Mouse (Mus musculus) cerebellum, postnatal 4 days (tissue): ENCODE data around the gene Gm11564.
"Not testable (repeated sequence)": the region's sequence is repeated elsewhere in the genome, so short reads cannot be mapped to it uniquely, and the experiment has no call there.

Experiments
- DNase-seq, 2 experiments: peaks; one replicate each; pipeline ENCODE4 v3.0.0; 2022; ENCODE audit warnings: low spot score in 2 of 2, mixed read lengths in 1 of 2

Gm11564 gene

DNA sequence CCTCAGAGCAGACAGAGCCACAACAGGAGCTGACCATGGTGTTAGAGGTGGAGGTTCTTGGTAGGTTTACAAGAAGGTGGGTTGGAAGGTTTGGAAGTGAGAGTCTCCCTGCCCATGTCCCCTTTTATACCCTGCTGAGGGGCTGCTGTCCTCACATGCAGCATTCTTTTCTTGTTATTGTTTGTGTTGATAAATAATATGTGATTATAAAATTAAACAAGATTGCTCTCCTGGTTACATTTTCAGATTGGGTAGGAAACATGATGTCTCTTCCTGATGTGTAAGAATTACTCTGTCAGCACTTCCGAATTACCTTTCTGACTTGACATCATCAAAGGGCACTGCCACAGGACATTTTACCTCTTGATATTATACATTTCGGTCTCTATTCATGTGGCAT lies at the start of gene Gm11564:
Gm11564 (minus strand) TSS at position 101 of the 400 bp plus-strand sequence.
- not testable (repeated sequence) for DNase-seq

- DNase-seq = not testable (repeated sequence)
Measured at GRCm38 (mm10) chr11:99864176-99864575, 48.7 kb upstream of the Gm11564 start, which contains the start of gene Gm11559. Gm11559 (plus strand) TSS chr11:99864476.

DNA sequence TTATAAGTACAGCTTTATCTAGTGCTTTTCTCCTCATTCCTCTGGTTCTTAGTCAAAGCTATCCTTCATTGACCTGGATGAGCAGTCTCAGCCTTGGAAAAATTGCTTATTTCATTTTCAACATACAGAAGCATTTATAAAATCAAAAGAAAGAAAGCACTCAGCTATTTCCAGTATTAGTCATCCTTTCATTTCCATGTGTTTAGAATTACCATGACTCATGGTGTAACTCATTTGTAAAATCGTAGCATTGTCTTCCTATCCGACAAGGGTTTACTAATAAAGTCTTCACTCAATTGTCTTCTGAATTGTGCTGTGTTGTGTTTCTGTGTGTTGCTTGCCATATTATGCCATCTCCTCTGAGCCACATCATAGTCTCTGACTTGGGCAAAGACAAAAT lies 43.3 kb upstream of the Gm11564 start:
- DNase-seq = no peak

DNA sequence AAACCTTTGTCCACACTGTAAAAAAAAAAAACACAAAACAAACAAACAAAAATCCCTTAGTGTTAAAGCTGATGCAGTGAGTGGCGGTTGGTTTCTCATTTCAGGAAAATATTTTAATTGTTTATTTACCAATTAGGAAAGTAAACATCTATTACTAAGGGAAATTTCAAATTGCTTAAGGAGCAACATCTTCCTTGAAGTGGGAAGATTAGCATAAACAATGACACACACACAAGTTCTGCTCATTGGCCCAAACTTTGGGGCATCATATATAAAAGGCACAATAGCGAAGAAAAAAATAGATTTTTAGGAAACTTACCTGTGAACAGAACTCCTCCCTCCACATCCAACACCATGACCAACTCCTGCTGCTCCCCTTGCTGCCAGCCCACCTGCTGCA lies 42.2 kb upstream of the Gm11564 start, which contains the start of gene Gm11568:
Gm11568 (plus strand) TSS at position 301 of the 400 bp plus-strand sequence.
- DNase-seq = no peak

DNA sequence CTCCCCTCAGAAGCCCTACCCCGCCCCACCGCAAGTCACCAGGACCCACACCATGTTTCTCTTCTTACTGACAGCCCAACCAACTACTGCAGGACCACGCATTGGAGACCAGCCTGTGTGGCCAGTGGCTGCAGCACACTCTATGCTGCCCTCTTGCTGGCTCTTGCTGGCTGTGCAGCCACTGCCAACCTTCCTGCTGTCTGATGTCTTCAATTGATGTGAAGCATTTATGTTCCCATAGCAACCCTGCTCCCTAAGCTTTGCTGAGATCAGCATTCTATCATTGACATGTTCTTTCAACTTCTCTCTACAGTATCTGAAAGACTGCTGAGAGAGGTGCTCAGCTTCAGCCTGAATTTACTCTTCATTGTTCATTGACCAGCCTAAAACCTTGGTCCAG lies 38.7 kb upstream of the Gm11564 start:
- peak in 1 of 2 experiments; percentile 13 for DNase-seq

GRCm38 (mm10) chr11:99851508-99851907 lies 36.0 kb upstream of the Gm11564 start, which contains the start of gene Krtap4-16:
Krtap4-16 (minus strand) TSS chr11:99851608.
- no peak for DNase-seq

DNA sequence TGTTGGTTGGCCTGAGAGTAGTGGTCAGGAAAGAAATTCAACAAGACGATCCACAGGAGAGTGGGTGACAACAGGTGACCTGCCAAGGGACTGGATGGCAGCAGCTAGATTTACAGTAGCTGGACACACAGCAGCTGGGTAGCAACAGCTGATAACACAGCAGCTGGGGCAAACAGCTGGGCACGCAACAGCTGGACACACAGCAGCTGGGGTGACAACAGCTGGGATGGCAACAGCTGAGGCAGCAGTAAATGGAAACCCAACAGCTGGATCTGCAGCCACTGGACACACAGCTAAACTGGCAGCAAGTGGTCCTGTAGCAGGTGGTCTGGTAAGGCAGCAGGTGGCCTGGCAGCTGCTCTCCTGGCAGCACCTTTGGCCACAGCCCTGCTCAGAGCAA lies 31.3 kb upstream of the Gm11564 start:
- DNase-seq = no peak

- no peak for DNase-seq
Measured at GRCm38 (mm10) chr11:99842185-99842584, 26.7 kb upstream of the Gm11564 start.

- DNase-seq = no peak
Measured at GRCm38 (mm10) chr11:99837966-99838365, 22.5 kb upstream of the Gm11564 start, which contains the start of gene 2300003K06Rik. 2300003K06Rik (minus strand) TSS chr11:99838066.

DNA sequence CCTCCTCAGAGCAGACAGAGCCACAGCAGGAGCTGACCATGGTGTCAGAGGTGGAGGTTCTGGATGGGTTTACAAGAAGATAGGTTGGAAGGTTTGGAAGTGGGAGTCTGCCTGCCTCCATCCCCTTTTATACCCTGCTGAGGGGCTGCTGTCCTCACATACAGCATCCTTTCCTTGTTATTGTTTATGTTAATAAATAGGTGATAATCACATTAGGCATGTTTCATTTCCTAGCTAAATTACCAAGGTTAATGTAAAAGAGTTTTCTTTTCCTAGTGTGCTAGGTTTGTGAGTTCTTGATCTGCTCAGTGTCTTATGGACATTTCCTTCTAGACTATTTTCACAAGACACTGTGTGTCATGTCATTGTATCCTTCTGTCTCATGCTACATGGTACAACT lies 5.7 kb downstream of the Gm11564 start, which contains the start of gene Krtap4-13:
Krtap4-13 (minus strand) TSS at position 101 of the 400 bp plus-strand sequence.
- not testable (repeated sequence) for DNase-seq

GRCm38 (mm10) chr11:99804346-99804745 lies 11.1 kb downstream of the Gm11564 start, which contains the start of gene Gm11554:
Gm11554 (minus strand) TSS chr11:99804446.
- DNase-seq = not testable (repeated sequence)

- not testable (repeated sequence) for DNase-seq
Measured at GRCm38 (mm10) chr11:99798832-99799231, 16.6 kb downstream of the Gm11564 start, which contains the start of gene Gm11569. Gm11569 (minus strand) TSS chr11:99798932.

DNA sequence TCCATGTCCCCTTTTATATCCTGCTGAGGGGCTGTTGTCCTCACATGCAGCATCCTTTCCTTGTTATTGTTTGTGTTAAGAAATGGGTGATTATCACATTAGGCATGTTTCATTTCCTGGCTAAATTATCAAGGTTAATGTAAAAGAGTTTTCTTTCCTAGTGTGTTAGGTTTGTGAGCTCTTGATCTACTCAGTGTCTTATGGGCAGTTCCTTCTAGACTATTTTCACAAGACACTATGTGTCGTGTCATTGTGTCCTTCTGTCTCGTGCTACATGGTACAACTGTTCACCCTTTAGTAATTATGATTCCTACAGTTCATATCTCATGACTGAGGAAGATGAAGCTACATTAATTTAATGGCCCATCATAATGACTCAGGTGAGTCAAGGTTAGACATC lies 22.1 kb downstream of the Gm11564 start, which contains the start of gene Gm11596:
Gm11596 (minus strand) TSS at position 101 of the 400 bp plus-strand sequence.
- DNase-seq = no peak

DNA sequence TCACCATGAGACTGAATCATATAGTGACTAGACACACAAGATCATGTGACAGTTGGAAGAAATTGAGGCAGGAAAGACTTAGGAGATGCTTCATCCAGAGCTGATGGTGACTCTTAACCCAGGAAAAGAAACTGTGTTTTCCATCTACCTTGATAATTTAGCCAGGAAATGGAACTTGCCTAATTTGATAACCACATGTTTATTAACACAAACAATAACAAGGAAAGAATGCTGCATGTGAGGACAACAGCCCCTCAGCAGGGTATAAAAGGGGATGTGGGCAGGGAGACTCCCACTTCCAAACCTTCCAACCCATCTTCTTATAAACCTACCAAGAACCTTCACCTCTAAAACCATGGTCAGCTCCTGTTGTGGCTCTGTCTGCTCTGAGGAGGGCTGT lies 30.6 kb downstream of the Gm11564 start, which contains the start of gene Krtap4-9:
Krtap4-9 (plus strand) TSS at position 301 of the 400 bp plus-strand sequence.
- not testable (repeated sequence) for DNase-seq

- DNase-seq = no peak
Measured at GRCm38 (mm10) chr11:99780604-99781003, 34.9 kb downstream of the Gm11564 start, which contains the start of gene Krtap4-8. Krtap4-8 (minus strand) TSS chr11:99780704.

GRCm38 (mm10) chr11:99778401-99778800 lies 37.1 kb downstream of the Gm11564 start:
- no peak for DNase-seq

DNA sequence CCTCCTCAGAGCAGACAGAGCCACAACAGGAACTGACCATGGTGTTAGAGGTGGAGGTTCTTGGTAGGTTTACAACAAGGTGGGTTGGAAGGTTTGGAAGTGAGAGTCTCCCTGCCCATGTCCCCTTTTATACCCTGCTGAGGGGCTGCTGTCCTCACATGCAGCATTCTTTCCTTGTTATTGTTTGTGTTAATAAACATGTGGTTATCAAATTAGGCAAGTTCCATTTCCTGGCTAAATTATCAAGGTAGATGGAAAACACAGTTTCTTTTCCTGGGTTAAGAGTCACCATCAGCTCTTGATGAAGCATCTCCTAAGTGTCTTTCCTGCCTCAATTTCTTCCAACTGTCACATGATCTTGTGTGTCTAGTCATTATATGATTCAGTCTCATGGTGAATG lies 42.7 kb downstream of the Gm11564 start, which contains the start of gene Gm11595:
Gm11595 (minus strand) TSS at position 101 of the 400 bp plus-strand sequence.
- not testable (repeated sequence) for DNase-seq

GRCm38 (mm10) chr11:99768410-99768809 lies 47.1 kb downstream of the Gm11564 start:
- DNase-seq = no peak
